Mouse (Mus musculus) layer of hippocampus, adult 11-12 months (tissue): ENCODE measurements around the gene Hps4.
A peak's percentile ranks its signal among the peaks of the same experiment; 100 is the strongest.

Source experiments
- DNase-seq: peaks from one replicate; pipeline ENCODE4 v3.0.0; 2022; ENCODE audit warnings: low spot score

The Hps4 gene

DNA sequence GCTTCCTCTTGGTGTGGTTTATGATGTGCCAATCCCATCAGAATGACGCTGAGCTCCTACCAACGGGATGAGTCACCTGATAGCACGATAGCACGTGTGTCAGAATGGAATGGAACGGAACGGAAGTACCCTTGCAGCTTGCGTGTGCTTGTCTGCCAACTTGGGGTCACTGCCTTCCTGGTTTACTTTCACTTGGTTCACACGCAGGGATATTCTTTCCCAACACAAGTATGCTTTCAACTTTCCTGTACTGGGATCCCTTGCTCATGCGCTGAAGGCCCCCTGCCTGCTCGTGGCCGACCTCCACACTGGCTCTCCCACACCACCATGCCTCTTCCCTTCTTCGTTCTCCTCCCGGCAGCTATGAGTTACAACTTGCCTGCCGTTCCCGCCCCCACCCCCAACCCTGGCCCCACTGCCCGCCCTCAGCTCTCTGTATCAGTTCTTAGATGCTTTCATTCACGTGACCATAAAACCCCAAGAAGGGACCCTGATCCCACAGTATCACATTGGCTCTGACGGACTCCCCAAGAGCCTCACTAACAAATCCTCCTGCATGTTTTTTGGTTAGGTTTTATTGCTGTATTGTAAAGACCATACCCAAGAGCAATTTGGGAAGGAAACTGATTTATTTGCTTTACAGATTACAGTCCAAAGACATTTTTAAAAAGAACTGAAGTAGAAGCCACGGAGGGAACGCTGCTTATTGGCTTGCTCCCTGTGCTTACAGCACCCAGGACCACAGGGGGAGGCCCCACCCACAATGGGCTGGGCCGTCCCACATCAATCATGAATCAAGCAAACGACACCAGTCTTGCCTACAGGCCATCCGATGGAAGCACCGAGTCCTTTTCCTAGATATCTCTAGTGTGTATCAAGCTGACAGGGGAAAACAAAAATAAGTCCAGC lies 18.0 kb upstream of the Hps4 start:
- DNase-seq, result no peak

DNA sequence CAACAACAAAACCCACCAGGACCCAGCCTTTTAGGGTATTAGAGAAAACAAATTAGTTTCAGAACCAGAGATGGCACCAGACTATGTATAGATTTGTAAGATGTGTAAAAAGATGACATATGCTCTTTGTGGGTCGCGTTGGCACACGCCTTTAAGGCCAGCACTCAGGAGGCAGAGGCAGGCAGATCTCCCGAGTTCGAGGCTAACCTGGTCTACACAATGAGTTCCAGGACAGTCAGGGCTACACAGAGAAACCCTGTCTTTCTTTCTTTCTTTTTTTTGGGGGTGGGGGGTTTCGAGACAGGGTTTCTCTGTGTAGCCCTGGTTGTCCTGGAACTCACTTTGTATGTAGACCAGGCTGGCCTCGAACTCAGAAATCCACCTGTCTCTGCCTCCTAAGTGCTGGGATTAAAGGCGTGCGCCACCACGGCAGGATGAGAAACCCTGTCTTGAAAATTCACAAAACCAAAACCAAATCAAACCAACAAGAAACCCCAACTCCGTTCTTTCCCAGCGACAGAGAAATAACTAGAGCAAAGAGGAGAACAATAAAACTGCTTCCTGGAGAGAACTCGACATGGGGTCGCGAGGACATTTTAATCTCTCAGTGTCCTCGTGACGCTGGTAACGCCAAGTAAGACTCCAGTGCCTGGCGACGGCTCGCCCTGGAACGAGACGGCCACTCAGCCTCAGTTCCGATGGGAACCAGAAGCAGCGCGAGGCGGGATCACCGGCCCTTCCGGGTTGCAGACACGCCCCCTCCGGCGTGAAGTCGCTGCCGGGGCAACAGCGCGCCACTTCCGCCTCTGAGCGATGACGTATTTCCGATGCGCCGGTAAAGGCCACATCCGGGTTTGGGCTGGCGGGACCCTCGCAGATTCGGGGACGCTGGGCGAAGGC lies 17.1 kb upstream of the Hps4 start, which contains the start of gene Tfip11:
Tfip11 (plus strand) TSS at position 813 of the 900 bp plus-strand sequence.
- DNase-seq, result peak; percentile 96

- DNase-seq, result no peak
These were observed 16.4 kb upstream of the Hps4 start for GRCm38 (mm10) chr5:112326446-112327009.

- DNase-seq, result no peak
These were observed 15.0 kb upstream of the Hps4 start for GRCm38 (mm10) chr5:112327854-112328253.

- DNase-seq, result no peak
These were observed 12.9 kb upstream of the Hps4 start for GRCm38 (mm10) chr5:112329805-112330564.

- peak; percentile 56 for DNase-seq
These were observed 7.4 kb upstream of the Hps4 start for GRCm38 (mm10) chr5:112335473-112335872.

DNA sequence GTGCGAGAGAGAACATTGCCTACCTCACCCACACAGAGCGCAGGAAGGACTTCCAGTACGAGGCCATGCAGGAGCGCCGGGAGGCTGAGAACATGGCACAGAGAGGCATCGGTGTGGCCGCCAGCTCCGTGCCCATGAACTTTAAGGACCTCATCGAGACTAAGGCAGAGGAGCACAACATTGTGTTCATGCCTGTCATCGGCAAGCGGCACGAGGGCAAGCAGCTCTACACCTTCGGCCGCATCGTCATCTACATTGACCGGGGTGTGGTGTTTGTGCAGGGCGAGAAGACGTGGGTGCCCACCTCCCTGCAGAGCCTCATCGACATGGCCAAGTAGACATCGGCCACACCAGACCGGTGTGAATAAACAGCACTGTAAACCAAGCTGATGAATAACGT lies 5.9 kb upstream of the Hps4 start:
- DNase-seq, result no peak

- no peak for DNase-seq
These were observed 3.7 kb upstream of the Hps4 start for GRCm38 (mm10) chr5:112339215-112339614.

DNA sequence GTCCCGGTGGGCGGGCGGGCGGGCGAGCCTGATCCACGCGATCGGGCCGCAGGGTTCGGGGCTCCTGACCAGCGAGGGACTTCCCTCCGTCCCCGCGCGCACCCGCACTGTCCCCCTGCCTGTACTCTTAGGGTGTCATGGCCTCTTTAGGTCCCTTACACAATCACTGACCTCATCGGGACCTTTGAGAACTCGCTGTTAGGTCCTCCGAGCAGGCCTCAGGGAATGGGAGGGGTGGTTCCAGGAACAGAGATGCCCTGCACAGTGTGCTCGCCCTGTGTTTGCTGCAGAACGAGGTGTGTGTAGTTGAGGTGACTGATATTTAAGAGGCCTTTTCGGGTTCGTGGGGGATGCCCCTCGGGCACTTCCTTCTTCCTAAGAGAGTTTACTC lies 317 bp downstream of the Hps4 start:
- DNase-seq, result peak; percentile 45

DNA sequence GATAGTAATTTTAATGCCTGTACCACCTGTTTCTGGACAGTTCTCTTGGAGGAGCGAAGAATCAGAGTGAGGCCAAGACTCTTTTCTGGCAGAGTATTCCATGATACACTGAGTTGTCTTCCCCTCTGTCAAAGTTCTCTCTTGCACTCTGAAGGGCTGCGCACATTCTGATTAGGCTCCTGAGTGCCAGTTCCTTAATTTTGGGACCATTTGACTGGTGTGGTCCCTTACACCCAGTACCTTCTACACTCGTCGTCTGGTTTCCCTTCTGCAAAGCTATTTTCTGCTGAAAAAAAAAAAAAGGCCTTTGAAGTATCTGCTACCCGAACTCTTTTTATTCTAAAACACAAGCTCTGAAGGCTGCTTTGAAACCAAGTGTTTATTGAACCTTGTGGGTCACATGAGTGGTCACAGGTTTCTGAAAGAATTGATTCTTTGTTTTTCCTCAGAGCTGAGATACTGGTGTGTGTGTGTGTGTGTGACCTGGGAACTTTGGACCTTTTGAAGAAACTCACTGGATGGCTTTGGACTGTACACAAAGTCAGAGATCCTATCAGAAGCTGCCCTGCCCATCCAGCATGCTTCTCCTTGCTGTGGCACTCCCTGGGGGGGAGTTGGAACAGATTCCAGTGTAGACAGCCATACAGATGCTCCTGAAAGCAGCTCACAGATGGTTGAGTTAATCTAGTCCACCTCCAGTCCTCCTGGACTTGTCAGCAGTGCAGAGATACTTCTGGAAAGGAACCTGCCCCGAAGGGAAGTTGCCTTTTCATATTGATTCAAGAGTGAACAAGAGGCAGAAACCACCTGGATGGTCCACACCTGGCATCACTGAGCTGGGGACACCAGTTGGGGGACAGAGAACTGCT lies 1.4 kb downstream of the Hps4 start:
- peak; percentile 70 for DNase-seq

DNA sequence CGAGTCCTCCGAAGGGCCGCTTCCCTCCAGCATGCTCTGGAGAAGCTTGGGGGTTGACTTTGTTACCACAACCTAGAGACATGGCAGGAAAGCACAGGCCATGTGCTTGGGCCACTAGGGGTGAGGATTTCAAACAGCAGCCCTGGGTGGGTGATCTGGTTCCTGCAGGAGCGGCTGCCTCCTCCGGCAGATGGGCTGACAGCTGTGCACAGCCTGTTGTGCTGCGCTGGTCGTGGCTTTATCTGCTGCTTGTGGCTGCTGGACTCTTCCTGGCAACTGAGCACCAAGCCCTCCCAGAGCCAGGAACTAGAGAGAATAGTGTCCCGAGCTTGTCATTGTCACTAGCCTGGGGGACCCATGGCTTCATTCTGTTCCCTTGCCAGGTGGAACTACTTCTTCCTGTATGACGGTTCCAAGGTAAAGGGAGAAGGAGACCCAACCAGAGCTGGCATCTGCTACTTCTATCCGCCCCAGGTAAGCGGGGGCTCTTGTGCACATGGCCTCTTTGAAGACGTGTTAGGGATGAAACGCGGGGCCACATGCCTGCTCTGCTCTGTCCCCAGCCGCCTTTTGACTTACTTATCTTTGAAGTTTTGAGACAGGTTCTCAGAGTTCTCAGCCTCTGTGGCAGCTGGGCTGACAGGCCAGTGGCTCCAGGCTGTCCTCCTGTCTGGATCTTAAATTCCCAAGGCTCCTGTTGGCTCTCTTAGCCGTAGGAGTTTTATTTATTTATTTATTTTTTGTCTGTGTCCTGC lies 3.5 kb downstream of the Hps4 start:
- DNase-seq, result no peak

- DNase-seq, result no peak
These were observed 6.3 kb downstream of the Hps4 start for GRCm38 (mm10) chr5:112349169-112349568.

- DNase-seq, result no peak
These were observed 12.6 kb downstream of the Hps4 start for GRCm38 (mm10) chr5:112355493-112355892.

DNA sequence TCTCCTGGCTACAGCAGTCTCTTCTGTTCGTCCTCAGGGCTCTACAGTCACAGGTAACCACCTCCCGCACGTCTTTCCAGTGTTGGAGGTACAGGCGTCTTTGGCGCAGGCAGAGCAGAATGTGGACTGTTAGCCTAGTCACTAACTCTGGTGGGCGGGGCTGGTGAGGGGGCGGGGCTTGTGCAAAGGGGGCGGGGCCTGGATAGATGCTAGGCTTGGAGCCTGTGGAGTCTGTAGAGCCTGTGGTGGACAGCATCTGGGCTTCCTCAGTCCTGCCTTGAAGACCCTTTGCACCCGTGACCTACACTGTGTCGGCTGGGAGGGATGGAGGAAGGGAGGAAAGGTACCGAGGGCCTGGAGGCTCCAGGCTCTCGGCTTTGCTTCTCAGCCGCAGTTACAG lies 13.0 kb downstream of the Hps4 start, which contains the start of gene Gm6583:
Gm6583 (minus strand) TSS at position 124 of the 400 bp plus-strand sequence.
- DNase-seq, result no peak

DNA sequence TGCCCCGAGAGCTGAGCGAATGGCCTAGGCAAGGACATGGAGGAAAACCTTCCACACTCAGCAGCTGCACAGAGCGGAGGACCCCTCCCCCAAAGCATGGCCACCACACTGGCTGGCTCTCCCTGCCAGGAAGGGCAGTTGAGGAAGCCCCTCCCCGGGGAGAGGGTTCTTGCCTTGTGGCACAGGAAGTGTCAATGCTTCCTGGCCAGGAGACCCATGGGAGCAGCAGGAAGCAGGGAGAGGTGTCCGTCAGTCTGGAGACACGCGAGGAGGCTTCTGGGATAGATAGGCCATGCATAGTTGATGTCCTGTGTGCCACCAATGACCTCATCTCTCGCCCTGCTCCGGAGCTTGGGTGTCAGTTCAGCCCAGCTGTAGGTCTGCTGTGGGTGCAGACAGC lies 13.4 kb downstream of the Hps4 start:
- no peak for DNase-seq

GRCm38 (mm10) chr5:112359520-112359919 lies 16.6 kb downstream of the Hps4 start:
- DNase-seq, result no peak

DNA sequence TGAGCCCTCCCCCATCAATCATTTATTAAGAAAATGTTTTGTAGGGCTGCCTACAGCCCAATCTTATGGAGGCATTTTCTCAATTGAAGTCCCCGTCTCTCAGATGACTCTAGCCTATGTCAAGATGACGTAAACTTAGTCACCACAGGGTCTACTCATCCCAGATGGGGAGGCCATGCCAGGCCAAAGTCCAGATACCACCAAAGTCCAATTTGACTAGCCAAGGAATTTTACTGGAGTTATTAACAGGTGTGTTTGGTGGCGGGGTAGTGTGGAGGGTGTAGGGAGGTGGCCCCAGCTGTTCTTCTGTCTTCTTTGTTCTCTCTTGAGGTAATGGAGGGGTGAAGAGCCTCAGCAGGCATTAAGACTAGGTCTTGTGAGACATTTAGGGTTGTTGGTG lies 17.2 kb downstream of the Hps4 start:
- no peak for DNase-seq

DNA sequence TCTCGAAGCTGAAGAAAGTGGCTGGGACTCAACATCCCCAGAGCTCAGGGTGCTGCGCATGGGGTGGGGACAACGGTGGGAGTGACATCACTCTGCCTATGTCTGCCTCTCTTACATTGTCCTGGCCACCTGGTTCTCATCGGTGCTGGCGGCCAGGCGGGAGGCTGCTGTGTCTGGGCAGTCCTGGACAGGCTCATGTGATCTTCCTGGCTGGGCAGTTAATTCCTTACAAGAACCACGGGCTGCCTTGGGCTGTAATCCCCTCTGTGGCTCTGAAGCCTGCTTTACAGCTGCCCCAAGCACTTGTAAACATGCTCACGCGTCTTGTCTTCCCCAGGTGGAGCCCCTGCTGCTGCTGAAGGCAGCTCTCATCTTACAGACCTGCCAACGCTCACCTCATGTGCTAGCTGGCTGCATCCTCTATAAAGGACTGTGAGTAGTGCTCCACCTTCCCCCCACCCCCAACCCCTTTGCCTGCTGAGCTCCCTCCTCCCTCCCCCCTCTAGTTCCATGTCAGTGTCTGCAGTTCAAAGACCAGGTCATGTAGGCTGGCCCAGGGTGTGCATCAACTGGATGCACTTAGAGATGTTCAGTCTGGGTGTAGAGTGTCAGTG lies 21.4 kb downstream of the Hps4 start:
- no peak for DNase-seq

GRCm38 (mm10) chr5:112366879-112367278 lies 24.0 kb downstream of the Hps4 start:
- DNase-seq, result no peak
